Mouse (Mus musculus) lung, postnatal 0 days (tissue): ENCODE data around the gene Evl.

ENCODE experiments used
- CTCF ChIP-seq: IDR thresholded peaks from 2 replicates; pipeline ENCODE4 v1.5.1; 2016; ENCODE audit warnings: antibody characterized with exemption, mild to moderate bottlenecking
- EP300 ChIP-seq: IDR thresholded peaks from 2 replicates; pipeline ENCODE4 v1.6.1; 2016; ENCODE audit warnings: antibody characterized with exemption, mild to moderate bottlenecking, control low read depth

- TF ChIP-seq CTCF = no peak
- TF ChIP-seq EP300 = no peak
Measured at GRCm38 (mm10) chr12:108610255-108610654, 55.7 kb downstream of the Evl start.
